Mouse (Mus musculus) left cerebral cortex, adult 18-20 months (tissue): ENCODE measurements around the gene Dmd. TPM values are rescaled to one million over a fixed set of nuclear protein-coding genes. Genes with fewer than 3 reads are reported as not detected.
"Not testable (repeated sequence)": the region's sequence is repeated elsewhere in the genome, so short reads cannot be mapped to it uniquely, and the experiment has no call there.

Experiments used
- DNase-seq, 2 experiments: peaks; one replicate each; pipeline ENCODE4 v3.0.0; 2021 to 2022; ENCODE audit warnings: low spot score in 2 of 2, mixed read lengths in 1 of 2
- long read RNA-seq, 2 experiments: library from polyadenylated mRNA; stranded (forward); transcript quantifications; one replicate each; pipeline ENCODE4 v2.0.0; 2021
- total RNA-seq, 2 experiments: library from RNA; stranded (reverse); gene quantifications; 2 replicates each; pipeline ENCODE4 v1.2.3; 2021

Dmd gene
- total RNA-seq: 10 to 100 TPM; 65.4 to 67.6 TPM
- long read RNA-seq, experiment 1, full-length matches to known transcripts: 7 of 25 reads
- long read RNA-seq, experiment 1, partial matches to known transcripts: 7 of 25 reads
- long read RNA-seq, experiment 1, other reads (novel, unspliced or antisense): 11 of 25 reads
- long read RNA-seq, experiment 2, full-length matches to known transcripts: 3 of 10 reads
- long read RNA-seq, experiment 2, partial matches to known transcripts: 2 of 10 reads
- long read RNA-seq, experiment 2, other reads (novel, unspliced or antisense): 5 of 10 reads

- no peak for DNase-seq
These were observed at the start of gene Dmd for GRCm38 (mm10) chrX:82948630-82949029. Gene Dmd (plus strand): TSS chrX:82948870.

- no peak for DNase-seq
These were observed 47.2 kb upstream of the Dmd start for GRCm38 (mm10) chrX:82901515-82901914.

- DNase-seq: no peak
These were observed 39.0 kb downstream of the Dmd start for GRCm38 (mm10) chrX:82987683-82988082.

- DNase-seq: no peak
These were observed 101.5 kb downstream of the Dmd start for GRCm38 (mm10) chrX:83050190-83050589.

- DNase-seq: no peak
These were observed 167.7 kb downstream of the Dmd start for GRCm38 (mm10) chrX:83116171-83116876.

- DNase-seq: no peak
These were observed 168.5 kb downstream of the Dmd start for GRCm38 (mm10) chrX:83117198-83117597.

- peak; percentile 5 to 13 for DNase-seq
These were observed 271.9 kb downstream of the Dmd start for GRCm38 (mm10) chrX:83220563-83220962.

- no peak for DNase-seq
These were observed 272.4 kb downstream of the Dmd start for GRCm38 (mm10) chrX:83221050-83221449.

- DNase-seq: no peak
These were observed 538.9 kb downstream of the Dmd start, which contains the start of gene Tsga8 for GRCm38 (mm10) chrX:83487598-83487997. Gene Tsga8 (minus strand): TSS chrX:83487924.

- no peak for DNase-seq
These were observed 726.3 kb downstream of the Dmd start for GRCm38 (mm10) chrX:83674998-83675397.

GRCm38 (mm10) chrX:83686547-83686946 lies 737.9 kb downstream of the Dmd start:
- DNase-seq: peak; percentile 7 to 33

GRCm38 (mm10) chrX:83740533-83740932 lies 791.9 kb downstream of the Dmd start:
- peak in 1 of 2 experiments; percentile 18 for DNase-seq

- DNase-seq: no peak
These were observed 797.8 kb downstream of the Dmd start for GRCm38 (mm10) chrX:83746301-83747008.

- no peak for DNase-seq
These were observed 838.7 kb downstream of the Dmd start for GRCm38 (mm10) chrX:83787406-83787805.

- peak in 1 of 2 experiments; percentile 28 for DNase-seq
These were observed 918.8 kb downstream of the Dmd start for GRCm38 (mm10) chrX:83867469-83867868.

- DNase-seq: peak; percentile 16 to 45
These were observed 926.7 kb downstream of the Dmd start for GRCm38 (mm10) chrX:83875389-83875788.

- DNase-seq: no peak
These were observed 1027.2 kb downstream of the Dmd start for GRCm38 (mm10) chrX:83975895-83976294.

GRCm38 (mm10) chrX:84001294-84001693 lies 1052.6 kb downstream of the Dmd start:
- peak; percentile 24 to 28 for DNase-seq

- DNase-seq: not testable (repeated sequence)
These were observed 1113.8 kb downstream of the Dmd start for GRCm38 (mm10) chrX:84062431-84062830.

GRCm38 (mm10) chrX:84165872-84166271 lies 1217.2 kb downstream of the Dmd start:
- DNase-seq: no peak

GRCm38 (mm10) chrX:84241297-84241859 lies 1292.7 kb downstream of the Dmd start:
- no peak for DNase-seq

GRCm38 (mm10) chrX:84330593-84330992 lies 1381.9 kb downstream of the Dmd start:
- no peak for DNase-seq
